Mouse (Mus musculus) liver, postnatal 0 days (tissue): ENCODE measurements around the gene Stard13. TPM values are rescaled to one million over a fixed set of nuclear protein-coding genes. Genes with fewer than 3 reads are reported as not detected.

Experiments used
- ATAC-seq: fragments of 200-750 bp; cut with Nextera tagmentation; 2 replicates; pipeline ENCODE4 v1.8.0; 2017; ENCODE audit warnings: mild to moderate bottlenecking, moderate library complexity
- DNase-seq: peaks from one replicate; pipeline ENCODE4 v3.0.0-alpha.2; 2016
- H3K27ac ChIP-seq: fragments of 300-500 bp; sonication (generic); 2 replicates; pipeline ENCODE4 v1.5.1; 2014; ENCODE audit warnings: antibody characterized with exemption, moderate library complexity, mild to moderate bottlenecking, low read depth
- H3K27me3 ChIP-seq: fragments of 300-500 bp; sonication (generic); 2 replicates; pipeline ENCODE4 v1.6.1; 2014; ENCODE audit warnings: low read length, control low read depth, mixed read lengths; ENCODE audit not compliant: insufficient read depth
- H3K36me3 ChIP-seq: fragments of 300-500 bp; sonication (generic); replicated peaks from 2 replicates; pipeline ENCODE4 v1.6.1; 2014; ENCODE audit warnings: mild to moderate bottlenecking, control low read depth, low read length, moderate library complexity, mixed read lengths; ENCODE audit not compliant: insufficient read depth
- H3K4me1 ChIP-seq: fragments of 300-500 bp; sonication (generic); 2 replicates; pipeline ENCODE4 v1.6.1; 2014; ENCODE audit warnings: antibody characterized with exemption, mild to moderate bottlenecking, control low read depth; ENCODE audit not compliant: insufficient read depth
- H3K4me2 ChIP-seq: fragments of 300-500 bp; sonication (generic); 2 replicates; pipeline ENCODE4 v1.6.1; 2014; ENCODE audit warnings: low read depth, mild to moderate bottlenecking, low read length, moderate library complexity, mixed read lengths
- H3K4me3 ChIP-seq: fragments of 300-500 bp; sonication (generic); 2 replicates; pipeline ENCODE4 v1.5.1; 2014; ENCODE audit warnings: low read depth, low read length
- H3K9ac ChIP-seq: fragments of 300-500 bp; sonication (generic); replicated peaks from 2 replicates; pipeline ENCODE4 v1.6.1; 2014; ENCODE audit warnings: mild to moderate bottlenecking, moderate library complexity
- H3K9me3 ChIP-seq: fragments of 300-500 bp; sonication (generic); 2 replicates; pipeline ENCODE4 v1.6.1; 2016; ENCODE audit warnings: mild to moderate bottlenecking, control low read depth, low read length, mixed read lengths
- CTCF ChIP-seq: sonication (generic); IDR thresholded peaks from 2 replicates; pipeline ENCODE4 v1.5.1; 2016; ENCODE audit warnings: antibody characterized with exemption, low read depth
- EP300 ChIP-seq: IDR thresholded peaks from 2 replicates; pipeline ENCODE4 v1.6.1; 2016; ENCODE audit warnings: antibody characterized with exemption, low read depth, mild to moderate bottlenecking
- WGBS: fragments of 180-500 bp; shearing (Covaris S2); extraction: QIAGEN DNeasy Blood & Tissue Kit; methylation state at CpG from one replicate; pipeline ENCODE4 v1.1.7; 2014; ENCODE audit not compliant: insufficient replicate concordance; 5-methylcytosine and 5-hydroxymethylcytosine counted together
- polyA plus RNA-seq: library from polyadenylated mRNA; unstranded; fragments of >200 nt; fragmentation: Nextera tagmentation; extraction: Ambion mirVana; gene quantifications from 2 replicates; pipeline ENCODE4 v1.2.1, GENCODE M21; 2015

Gene Stard13
- polyA plus RNA-seq, 1 experiment from 2014 or later, result 1.0 TPM

DNA sequence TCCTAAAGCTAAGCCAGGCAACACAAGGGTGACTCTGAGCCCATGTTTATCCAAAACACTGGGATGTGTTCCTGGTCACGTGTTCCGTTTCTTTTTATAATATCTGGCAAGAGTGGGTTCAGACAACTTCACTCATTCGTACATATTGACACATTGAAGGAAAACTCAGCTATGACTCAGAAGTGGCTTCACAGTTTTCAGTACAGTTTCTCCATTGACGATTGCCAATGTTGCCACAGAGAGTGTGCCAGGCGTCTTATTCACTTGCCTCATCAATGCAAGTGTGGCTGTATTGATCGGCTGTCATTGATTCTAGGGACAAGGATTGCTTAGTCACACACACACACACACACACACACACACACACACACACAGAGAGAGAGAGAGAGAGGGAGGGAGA is 187.5 kb downstream of the Stard13 start:
- Histone ChIP-seq H3K4me3 (no peak overlapping the region), H3K36me3 (no peaks in the 10 kb centered on the region; the same call in 1 of the 2 replicates), H3K9me3 (no peaks in the 10 kb centered on the region), H3K27ac (no peak overlapping the region), H3K9ac (no peak overlapping the region), H3K4me2 (no peak overlapping the region), H3K27me3 (no peaks in the 10 kb centered on the region), H3K4me1 (no peaks in the 10 kb centered on the region)
- ATAC-seq (no peak), DNase-seq (no peak)
- TF ChIP-seq CTCF (no peak), EP300 (no peak)
- 77% methylated on average over 6 of the region's 6 CpGs for WGBS

DNA sequence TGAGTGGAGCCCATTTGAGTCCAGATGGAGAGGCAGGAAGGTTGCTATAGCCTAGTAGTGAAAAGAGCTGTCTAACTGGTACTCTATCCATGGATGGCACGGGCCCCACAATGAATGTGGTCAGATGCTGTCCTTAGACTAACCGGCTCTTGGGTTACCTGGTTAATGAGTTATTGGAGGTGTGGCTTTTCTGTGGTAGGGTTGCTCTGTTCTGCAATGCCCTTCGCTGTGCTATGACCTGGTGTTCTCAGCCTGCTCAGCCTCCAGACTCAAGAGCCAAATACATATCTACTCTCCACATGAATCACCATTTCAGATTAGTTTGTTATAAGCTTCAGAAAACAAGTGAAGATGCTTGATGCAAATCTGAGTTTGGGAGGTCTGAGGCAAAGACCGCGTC is 190.7 kb downstream of the Stard13 start:
- no peak for DNase-seq
- 70% methylated on average over 5 of the region's 5 CpGs for WGBS
- H3K4me2 ChIP-seq, result no peak overlapping the region
- H3K27me3 ChIP-seq, result no peaks in the 10 kb centered on the region
- peak; percentile 79 for ATAC-seq
- no peak overlapping the region for H3K9ac ChIP-seq
- TF ChIP-seq EP300 (no peak), CTCF (no peak)
- H3K4me3 ChIP-seq, result no peak overlapping the region
- H3K36me3 ChIP-seq, result peaks cover 2% of the 10 kb centered on the region; the same call in 1 of the 2 replicates
- H3K9me3 ChIP-seq, result no peaks in the 10 kb centered on the region
- no peak overlapping the region for H3K27ac ChIP-seq
- no peaks in the 10 kb centered on the region for H3K4me1 ChIP-seq

DNA sequence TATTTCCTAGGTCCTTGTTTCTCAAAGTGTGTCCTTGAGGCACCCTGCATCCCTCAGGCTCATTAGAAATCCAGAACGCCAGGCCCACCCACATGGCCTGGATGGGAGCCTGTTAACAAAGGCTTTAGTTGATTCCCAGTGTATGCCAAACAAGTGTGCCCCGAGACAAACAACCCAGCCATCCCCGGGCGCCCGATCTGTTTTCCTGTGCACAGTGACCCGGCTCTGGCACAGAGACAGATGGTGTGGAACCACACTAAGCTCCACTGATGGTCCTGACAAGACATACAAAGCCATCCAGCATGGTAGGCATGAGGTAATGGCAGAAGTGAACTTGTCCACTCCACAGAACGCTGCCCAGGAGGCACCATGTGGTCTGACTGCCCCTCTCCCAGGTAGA is 195.8 kb downstream of the Stard13 start:
- no peaks in the 10 kb centered on the region for H3K27me3 ChIP-seq
- WGBS, result 83% methylated on average over 7 of the region's 7 CpGs
- no peak overlapping the region for H3K27ac ChIP-seq
- TF ChIP-seq CTCF, result no peak
- TF ChIP-seq EP300, result no peak
- DNase-seq (no peak), ATAC-seq (no peak)
- 0 out of 2 replicates have a peak, but pooled peaks cover 2% of the 10 kb centered on the region for H3K36me3 ChIP-seq
- no peak overlapping the region for H3K4me3 ChIP-seq
- no peaks in the 10 kb centered on the region for H3K4me1 ChIP-seq
- no peaks in the 10 kb centered on the region for H3K9me3 ChIP-seq
- no peak overlapping the region for H3K9ac ChIP-seq
- H3K4me2 ChIP-seq, result no peak overlapping the region

DNA sequence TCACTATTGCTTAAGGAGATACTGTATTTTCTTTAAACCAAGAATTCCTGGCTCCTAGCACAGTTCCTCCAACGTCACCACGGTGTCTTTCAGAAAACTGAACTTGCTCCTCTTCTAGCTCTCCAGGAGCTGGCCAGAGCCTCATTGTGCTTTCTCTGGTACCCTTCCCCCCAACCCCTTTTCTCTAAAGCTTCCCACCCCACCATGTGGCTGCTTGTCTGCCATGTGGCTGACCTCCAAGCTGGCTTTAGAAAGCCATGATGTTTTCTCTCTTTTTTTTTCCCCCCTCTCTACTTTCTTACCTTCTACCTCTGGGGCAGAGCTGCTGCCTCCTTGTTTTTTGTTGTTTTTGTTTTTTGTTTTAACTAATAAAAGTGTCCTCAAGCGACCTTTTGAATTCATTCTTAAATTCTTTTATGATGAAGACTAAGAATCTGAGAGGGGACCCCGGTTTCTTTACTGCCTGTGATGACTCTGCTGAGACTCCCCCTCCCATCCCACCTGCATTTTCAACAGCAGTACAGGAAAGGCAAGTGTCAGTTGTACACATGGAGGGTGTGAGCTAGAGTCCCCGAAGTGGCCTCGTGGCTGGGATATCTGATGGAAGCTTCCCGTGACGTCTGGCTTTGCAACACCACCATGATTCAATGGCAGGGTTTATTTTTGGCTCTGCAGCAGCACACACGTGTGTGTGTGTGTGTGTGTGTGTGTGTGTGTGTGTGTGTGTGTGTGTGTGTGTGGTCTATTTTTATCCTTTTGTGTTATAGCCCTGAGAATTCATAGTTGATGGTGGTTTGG is 198.7 kb downstream of the Stard13 start:
- whole genome bisulfite sequencing, result 45% methylated on average over 9 of the region's 9 CpGs
- no peaks in the 10 kb centered on the region for H3K27me3 ChIP-seq
- no peak for DNase-seq
- no peaks in the 10 kb centered on the region for H3K4me1 ChIP-seq
- no peak overlapping the region for H3K27ac ChIP-seq
- no peak overlapping the region for H3K4me2 ChIP-seq
- TF ChIP-seq CTCF (no peak), EP300 (no peak)
- ATAC-seq, result no peak
- H3K9ac ChIP-seq, result no peak overlapping the region
- no peaks in the 10 kb centered on the region for H3K36me3 ChIP-seq
- no peaks in the 10 kb centered on the region for H3K9me3 ChIP-seq
- H3K4me3 ChIP-seq, result no peak overlapping the region

DNA sequence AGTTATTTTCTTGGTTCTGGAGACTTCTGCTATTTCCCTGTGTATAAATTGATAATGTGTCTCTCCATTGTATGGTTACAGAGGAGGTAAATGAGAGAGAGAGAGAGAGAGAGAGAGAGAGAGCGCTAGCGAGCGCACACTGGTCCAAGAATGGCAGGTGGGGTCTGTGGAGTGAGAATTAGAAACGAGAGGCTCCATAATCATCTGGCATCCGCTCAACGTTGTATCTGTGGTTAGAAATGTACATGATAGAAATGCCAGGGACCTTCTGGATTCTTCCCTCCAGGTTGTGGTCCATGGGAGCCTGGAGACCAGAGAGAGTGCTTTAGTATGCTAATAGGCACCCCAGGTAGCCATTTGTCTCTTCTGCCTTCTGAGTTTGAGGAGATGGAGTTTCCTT is 204.7 kb downstream of the Stard13 start:
- no peak overlapping the region for H3K4me2 ChIP-seq
- DNase-seq (no peak), ATAC-seq (no peak)
- H3K4me3 ChIP-seq, result no peak overlapping the region
- 71% methylated on average over 6 of the region's 6 CpGs for WGBS
- H3K4me1 ChIP-seq, result no peaks in the 10 kb centered on the region
- H3K36me3 ChIP-seq, result no peaks in the 10 kb centered on the region
- TF ChIP-seq CTCF, result no peak
- no peak for TF ChIP-seq EP300
- no peaks in the 10 kb centered on the region for H3K27me3 ChIP-seq
- no peak overlapping the region for H3K9ac ChIP-seq
- no peaks in the 10 kb centered on the region for H3K9me3 ChIP-seq
- no peak overlapping the region for H3K27ac ChIP-seq

DNA sequence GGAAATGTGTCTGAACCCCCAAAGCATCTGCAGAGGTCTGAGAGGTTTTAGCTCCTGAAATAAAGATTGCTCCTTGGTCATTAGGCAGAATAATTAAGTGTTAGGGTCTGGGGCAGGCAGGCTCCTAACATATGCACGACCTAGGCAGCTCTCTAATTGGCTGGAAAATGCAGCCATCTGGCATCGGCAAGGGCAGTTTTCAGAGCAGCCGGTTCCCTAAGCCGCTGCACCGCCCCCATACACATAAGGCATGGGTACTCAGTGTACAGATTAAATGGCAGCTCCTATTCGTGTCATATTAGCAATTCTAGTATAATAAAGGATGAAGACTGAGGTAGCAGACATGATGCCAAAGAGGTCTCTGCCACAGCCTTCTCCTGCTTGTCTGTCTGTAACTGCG is 206.5 kb downstream of the Stard13 start:
- TF ChIP-seq CTCF (no peak), EP300 (no peak)
- H3K4me1 ChIP-seq, result no peaks in the 10 kb centered on the region
- no peaks in the 10 kb centered on the region for H3K27me3 ChIP-seq
- DNase-seq, result no peak
- no peaks in the 10 kb centered on the region for H3K36me3 ChIP-seq
- no peak overlapping the region for H3K9ac ChIP-seq
- H3K4me2 ChIP-seq, result no peak overlapping the region
- H3K27ac ChIP-seq, result no peak overlapping the region
- no peaks in the 10 kb centered on the region for H3K9me3 ChIP-seq
- no peak overlapping the region for H3K4me3 ChIP-seq
- ATAC-seq, result no peak
- WGBS, result 77% methylated on average over 7 of the region's 7 CpGs

DNA sequence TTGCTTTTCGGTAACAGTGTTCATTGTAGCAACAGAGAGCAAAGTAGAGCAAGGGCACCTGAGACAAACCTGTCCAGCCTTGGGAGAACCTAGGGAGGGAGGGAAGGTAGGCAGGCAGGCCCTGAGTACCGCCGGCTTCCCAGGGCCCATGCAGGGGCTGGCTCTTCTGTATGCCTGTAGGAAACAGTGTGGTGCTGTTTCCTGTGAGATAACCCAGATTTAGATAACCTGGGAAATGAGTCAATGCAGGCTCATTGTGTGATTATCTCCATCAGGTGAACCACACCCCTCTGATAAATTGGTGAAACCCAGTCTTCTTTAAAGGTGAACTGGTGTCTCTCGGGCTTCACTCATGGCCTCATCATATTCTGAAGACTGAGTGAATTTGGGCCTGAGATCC is 207.6 kb downstream of the Stard13 start:
- Histone ChIP-seq H3K36me3 (no peaks in the 10 kb centered on the region), H3K4me3 (no peak overlapping the region), H3K9ac (no peak overlapping the region), H3K27me3 (no peaks in the 10 kb centered on the region), H3K4me1 (no peaks in the 10 kb centered on the region), H3K4me2 (no peak overlapping the region), H3K9me3 (no peaks in the 10 kb centered on the region), H3K27ac (no peak overlapping the region)
- 63% methylated on average over 4 of the region's 4 CpGs for WGBS
- ATAC-seq, result no peak
- DNase-seq, result no peak
- TF ChIP-seq CTCF (no peak), EP300 (no peak)
